Mouse (Mus musculus): Measurements from ENCODE around the gene Elovl2.

Gene Elovl2

GRCm38 (mm10) chr13:41146271-41146670, 73.9 kb downstream of the Elovl2 start:
- DNase-seq (ENCODE audit: low read depth, low spot score) = peak; percentile 40

GRCm38 (mm10) chr13:41145433-41145970, 74.7 kb downstream of the Elovl2 start:
- DNase-seq (ENCODE audit: low read depth, low spot score) = no peak

- peak; percentile 36 for DNase-seq (ENCODE audit: low read depth, low spot score)
These were observed 85.3 kb downstream of the Elovl2 start for GRCm38 (mm10) chr13:41134901-41135300.
